Mouse (Mus musculus): Measurements from ENCODE around the gene Clec16a. TPM values are rescaled to one million over a fixed set of nuclear protein-coding genes. Genes with fewer than 3 reads are reported as not detected.

Clec16a gene
- polyA plus RNA-seq, 1 experiment: 25.2 TPM

- TF ChIP-seq POLR2A (IDR thresholded peaks at IDR 0.05; ENCODE audit: control insufficient read depth, extremely low read depth, insufficient read depth, low read length, poor library complexity) (no peak), CTCF (IDR thresholded peaks at IDR 0.05; ENCODE audit: borderline replicate concordance, control insufficient read depth, extremely low read depth, insufficient read depth, low read length, poor library complexity) (no peak)
- Histone ChIP-seq H3K4me1 (replicated peaks; ENCODE audit: control insufficient read depth, insufficient read depth, low read length) (peaks cover 15% of the 10 kb centered on the region), H3K27ac (ENCODE audit: control insufficient read depth, insufficient read depth, low read length) (no peak overlapping the region), H3K4me3 (ENCODE audit: control insufficient read depth, insufficient read depth, low read length) (no peak overlapping the region), H3K27me3 (ENCODE audit: control insufficient read depth, insufficient read depth, low read length) (no peaks in the 10 kb centered on the region), H3K36me3 (ENCODE audit: control insufficient read depth, insufficient read depth, low read length) (no peaks in the 10 kb centered on the region)
- no peak for DNase-seq
These were observed 106.7 kb downstream of the Clec16a start for GRCm38 (mm10) chr16:10651804-10652203.

DNA sequence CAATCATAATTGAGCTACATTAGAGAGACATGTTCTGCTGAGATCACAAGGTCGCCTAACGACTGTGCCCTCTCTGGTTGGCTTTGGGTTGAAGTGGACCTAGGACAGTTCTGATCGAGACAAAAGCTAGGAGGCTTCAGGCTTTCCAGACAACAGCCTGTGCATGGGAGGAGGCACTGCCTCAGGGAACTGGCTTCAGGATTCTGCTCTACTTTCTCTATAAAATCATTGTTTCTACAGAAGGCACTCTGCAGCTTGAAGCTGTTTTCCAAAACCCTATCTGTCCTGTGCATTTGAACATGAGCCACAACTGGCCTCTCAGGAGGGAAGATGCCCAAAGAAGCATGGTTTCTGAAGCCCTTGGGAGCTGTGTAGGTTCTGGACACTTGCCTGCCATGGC is 107.8 kb downstream of the Clec16a start:
- no peaks in the 10 kb centered on the region for H3K36me3 ChIP-seq (ENCODE audit: control insufficient read depth, insufficient read depth, low read length)
- WGBS: 93% methylated on average over 3 of the region's 3 CpGs
- H3K4me1 ChIP-seq (replicated peaks; ENCODE audit: control insufficient read depth, insufficient read depth, low read length): peaks cover 15% of the 10 kb centered on the region
- H3K27me3 ChIP-seq (ENCODE audit: control insufficient read depth, insufficient read depth, low read length): no peaks in the 10 kb centered on the region
- DNase-seq: no peak
- H3K27ac ChIP-seq (ENCODE audit: control insufficient read depth, insufficient read depth, low read length): no peak overlapping the region
- TF ChIP-seq CTCF (IDR thresholded peaks at IDR 0.05; ENCODE audit: borderline replicate concordance, control insufficient read depth, extremely low read depth, insufficient read depth, low read length, poor library complexity) (no peak), POLR2A (IDR thresholded peaks at IDR 0.05; ENCODE audit: control insufficient read depth, extremely low read depth, insufficient read depth, low read length, poor library complexity) (no peak)
- no peak overlapping the region for H3K4me3 ChIP-seq (ENCODE audit: control insufficient read depth, insufficient read depth, low read length)

DNA sequence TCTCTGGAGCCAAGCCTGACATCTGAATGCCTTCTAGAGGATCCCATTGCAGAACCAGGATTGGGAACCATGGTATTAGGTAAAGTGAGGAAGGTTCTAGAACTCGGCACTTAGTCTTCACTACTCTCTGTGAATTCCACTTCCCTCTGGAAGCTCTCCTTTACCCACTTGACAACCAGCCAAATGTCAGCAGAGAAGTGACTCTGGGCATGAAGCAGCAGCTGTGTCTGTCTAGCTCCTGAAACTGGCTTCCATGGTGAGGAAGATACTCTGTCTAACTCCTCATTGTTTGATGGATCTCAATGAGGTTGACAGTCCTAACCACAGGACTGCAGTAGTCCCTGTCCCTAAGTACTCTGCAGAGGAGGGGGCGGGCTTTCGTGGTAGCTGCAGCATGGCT is 110.1 kb downstream of the Clec16a start:
- TF ChIP-seq CTCF (IDR thresholded peaks at IDR 0.05; ENCODE audit: borderline replicate concordance, control insufficient read depth, extremely low read depth, insufficient read depth, low read length, poor library complexity) (no peak), POLR2A (IDR thresholded peaks at IDR 0.05; ENCODE audit: control insufficient read depth, extremely low read depth, insufficient read depth, low read length, poor library complexity) (no peak)
- H3K36me3 ChIP-seq (ENCODE audit: control insufficient read depth, insufficient read depth, low read length): no peaks in the 10 kb centered on the region
- DNase-seq: no peak
- no peak overlapping the region for H3K4me3 ChIP-seq (ENCODE audit: control insufficient read depth, insufficient read depth, low read length)
- H3K27me3 ChIP-seq (ENCODE audit: control insufficient read depth, insufficient read depth, low read length): no peaks in the 10 kb centered on the region
- 35% methylated on average over 3 of the region's 3 CpGs for WGBS
- peaks cover 15% of the 10 kb centered on the region for H3K4me1 ChIP-seq (replicated peaks; ENCODE audit: control insufficient read depth, insufficient read depth, low read length)
- no peak overlapping the region for H3K27ac ChIP-seq (ENCODE audit: control insufficient read depth, insufficient read depth, low read length)

GRCm38 (mm10) chr16:10655926-10656325 is 110.8 kb downstream of the Clec16a start:
- Histone ChIP-seq H3K4me3 (ENCODE audit: control insufficient read depth, insufficient read depth, low read length) (no peak overlapping the region), H3K27me3 (ENCODE audit: control insufficient read depth, insufficient read depth, low read length) (no peaks in the 10 kb centered on the region), H3K36me3 (ENCODE audit: control insufficient read depth, insufficient read depth, low read length) (no peaks in the 10 kb centered on the region), H3K4me1 (replicated peaks; ENCODE audit: control insufficient read depth, insufficient read depth, low read length) (peaks cover 15% of the 10 kb centered on the region), H3K27ac (ENCODE audit: control insufficient read depth, insufficient read depth, low read length) (no peak overlapping the region)
- no peak for DNase-seq
- WGBS: 49% methylated on average over 3 of the region's 3 CpGs
- no peak for TF ChIP-seq POLR2A (IDR thresholded peaks at IDR 0.05; ENCODE audit: control insufficient read depth, extremely low read depth, insufficient read depth, low read length, poor library complexity)
- no peak for TF ChIP-seq CTCF (IDR thresholded peaks at IDR 0.05; ENCODE audit: borderline replicate concordance, control insufficient read depth, extremely low read depth, insufficient read depth, low read length, poor library complexity)

- Histone ChIP-seq H3K36me3 (ENCODE audit: control insufficient read depth, insufficient read depth, low read length) (no peaks in the 10 kb centered on the region), H3K4me3 (ENCODE audit: control insufficient read depth, insufficient read depth, low read length) (no peak overlapping the region), H3K27me3 (ENCODE audit: control insufficient read depth, insufficient read depth, low read length) (no peaks in the 10 kb centered on the region), H3K4me1 (replicated peaks; ENCODE audit: control insufficient read depth, insufficient read depth, low read length) (peaks cover 15% of the 10 kb centered on the region), H3K27ac (ENCODE audit: control insufficient read depth, insufficient read depth, low read length) (no peak overlapping the region)
- no peak for DNase-seq
- WGBS: 83% methylated on average over 2 of the region's 2 CpGs
- no peak for TF ChIP-seq POLR2A (IDR thresholded peaks at IDR 0.05; ENCODE audit: control insufficient read depth, extremely low read depth, insufficient read depth, low read length, poor library complexity)
- no peak for TF ChIP-seq CTCF (IDR thresholded peaks at IDR 0.05; ENCODE audit: borderline replicate concordance, control insufficient read depth, extremely low read depth, insufficient read depth, low read length, poor library complexity)
These were observed 111.3 kb downstream of the Clec16a start for GRCm38 (mm10) chr16:10656461-10656860.

DNA sequence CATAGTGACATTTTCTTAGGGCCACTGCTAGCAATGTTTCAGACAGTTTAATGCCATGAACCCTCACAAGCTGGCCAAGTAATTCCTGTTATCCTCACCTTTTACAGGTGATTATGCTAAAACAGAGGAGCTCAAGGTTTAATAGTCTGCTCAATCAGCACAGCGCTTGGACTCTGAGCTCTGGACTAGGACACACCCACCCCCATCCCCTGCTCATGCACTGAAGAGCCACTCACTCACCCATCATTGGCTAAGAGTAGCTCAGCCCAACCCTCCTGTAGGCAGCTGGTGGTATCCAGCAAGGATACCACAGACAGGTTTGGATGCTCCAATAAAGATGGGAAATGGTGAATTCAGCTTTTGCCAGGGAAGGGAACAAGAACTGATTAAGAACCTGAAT is 111.8 kb downstream of the Clec16a start:
- no peaks in the 10 kb centered on the region for H3K36me3 ChIP-seq (ENCODE audit: control insufficient read depth, insufficient read depth, low read length)
- no peak overlapping the region for H3K27ac ChIP-seq (ENCODE audit: control insufficient read depth, insufficient read depth, low read length)
- WGBS: 98% methylated on average over 1 of the region's 1 CpGs
- H3K4me3 ChIP-seq (ENCODE audit: control insufficient read depth, insufficient read depth, low read length): no peak overlapping the region
- H3K4me1 ChIP-seq (replicated peaks; ENCODE audit: control insufficient read depth, insufficient read depth, low read length): peaks cover 12% of the 10 kb centered on the region
- DNase-seq: no peak
- TF ChIP-seq CTCF (IDR thresholded peaks at IDR 0.05; ENCODE audit: borderline replicate concordance, control insufficient read depth, extremely low read depth, insufficient read depth, low read length, poor library complexity): no peak
- no peak for TF ChIP-seq POLR2A (IDR thresholded peaks at IDR 0.05; ENCODE audit: control insufficient read depth, extremely low read depth, insufficient read depth, low read length, poor library complexity)
- no peaks in the 10 kb centered on the region for H3K27me3 ChIP-seq (ENCODE audit: control insufficient read depth, insufficient read depth, low read length)

DNA sequence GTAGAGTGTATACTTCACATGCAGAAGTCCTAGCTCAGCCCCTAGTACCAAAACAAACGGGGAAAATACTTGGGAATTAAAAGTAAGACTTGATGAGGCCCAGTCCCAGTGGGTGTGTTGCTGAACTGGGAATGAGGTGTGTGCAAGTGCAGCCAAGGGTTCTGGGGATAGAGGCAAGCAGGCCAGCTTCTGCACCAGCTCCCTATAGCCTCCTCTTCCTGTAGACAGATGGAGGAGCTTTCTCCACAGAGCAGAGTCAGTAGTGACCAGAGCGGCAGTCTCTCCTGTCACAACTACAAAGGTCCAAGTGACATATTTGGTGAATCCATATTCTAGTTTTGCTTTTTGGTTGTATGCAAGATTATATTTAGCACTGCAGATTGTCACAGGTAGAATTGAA is 114.1 kb downstream of the Clec16a start:
- WGBS: 95% methylated on average over 2 of the region's 2 CpGs
- H3K4me3 ChIP-seq (ENCODE audit: control insufficient read depth, insufficient read depth, low read length): no peak overlapping the region

More for the DNA sequence above, 114.1 kb downstream of the Clec16a start:
- Histone ChIP-seq H3K27ac (ENCODE audit: control insufficient read depth, insufficient read depth, low read length) (no peak overlapping the region), H3K4me1 (replicated peaks; ENCODE audit: control insufficient read depth, insufficient read depth, low read length) (peaks cover 20% of the 10 kb centered on the region), H3K27me3 (ENCODE audit: control insufficient read depth, insufficient read depth, low read length) (no peaks in the 10 kb centered on the region), H3K36me3 (ENCODE audit: control insufficient read depth, insufficient read depth, low read length) (no peaks in the 10 kb centered on the region)
- no peak for DNase-seq
- no peak for TF ChIP-seq CTCF (IDR thresholded peaks at IDR 0.05; ENCODE audit: borderline replicate concordance, control insufficient read depth, extremely low read depth, insufficient read depth, low read length, poor library complexity)
- no peak for TF ChIP-seq POLR2A (IDR thresholded peaks at IDR 0.05; ENCODE audit: control insufficient read depth, extremely low read depth, insufficient read depth, low read length, poor library complexity)
